Mouse (Mus musculus) small intestine, adult 2 months (tissue): ENCODE data around the gene Znrf2. TPM values are rescaled to one million over a fixed set of nuclear protein-coding genes. Genes with fewer than 3 reads are reported as not detected.
A peak's percentile ranks its signal among the peaks of the same experiment; 100 is the strongest.

Experiments
- H3K27ac ChIP-seq: fragments of 200-500 bp; 2 replicates; pipeline ENCODE4 v1.5.1; 2012; ENCODE audit warnings: low read depth, low read length, control low read depth, inconsistent platforms; ENCODE audit not compliant: insufficient read depth
- H3K27me3 ChIP-seq: fragments of 200-500 bp; 2 replicates; pipeline ENCODE4 v1.6.1; 2012; ENCODE audit warnings: mild to moderate bottlenecking, moderate library complexity, low read length, inconsistent platforms; ENCODE audit not compliant: control insufficient read depth, insufficient read depth
- H3K36me3 ChIP-seq: fragments of 200-500 bp; 2 replicates; pipeline ENCODE4 v1.6.1; 2012; ENCODE audit warnings: mild to moderate bottlenecking, low read length, control low read depth, inconsistent platforms; ENCODE audit not compliant: control insufficient read depth, insufficient read depth
- H3K4me1 ChIP-seq: fragments of 200-500 bp; 2 replicates; pipeline ENCODE4 v1.6.1; 2012; ENCODE audit warnings: low read length, inconsistent platforms, mixed read lengths; ENCODE audit not compliant: control insufficient read depth, insufficient read depth, insufficient read length
- H3K4me3 ChIP-seq: fragments of 200-500 bp; 2 replicates; pipeline ENCODE4 v1.5.1; 2012; ENCODE audit warnings: low read depth, mild to moderate bottlenecking, control low read depth, inconsistent platforms, low read length, moderate library complexity
- CTCF ChIP-seq: fragments of 200-500 bp; IDR thresholded peaks from 2 replicates; pipeline ENCODE4 v1.5.1; 2012; ENCODE audit warnings: low read depth, mild to moderate bottlenecking, control low read depth, inconsistent platforms, low read length, moderate library complexity, mixed read lengths; ENCODE audit not compliant: insufficient replicate concordance, insufficient read length; ENCODE audit errors: extremely low read depth
- POLR2A ChIP-seq: fragments of 200-500 bp; IDR thresholded peaks from 2 replicates; pipeline ENCODE4 v1.6.1; 2012; ENCODE audit warnings: low read depth, mild to moderate bottlenecking, control low read depth, inconsistent platforms, low read length, moderate library complexity
- WGBS: fragments of 180-500 bp; shearing (Covaris S2); methylation state at CpG from one replicate; pipeline ENCODE4 v1.1.7; 2018; 5-methylcytosine and 5-hydroxymethylcytosine counted together
- polyA plus RNA-seq: library from polyadenylated mRNA; depleted of rRNA; stranded (reverse); fragments of >200 nt; gene quantifications from 2 replicates; pipeline ENCODE4 v1.2.3, GENCODE M21; 2012; rRNA removed

Znrf2 gene
- polyA plus RNA-seq, result 3.8 and 7.0 TPM in 2 replicates

GRCm38 (mm10) chr6:54816388-54817065, at the start of gene Znrf2:
Gene Znrf2, plus strand, starts transcription at chr6:54816916.
- H3K36me3 ChIP-seq, result no peaks in the 10 kb centered on the region
- peak within 1 kb of the TSS; percentile 83 for H3K4me3 ChIP-seq
- H3K27ac ChIP-seq, result peak within 1 kb of the TSS; percentile 90
- H3K27me3 ChIP-seq, result no peaks in the 10 kb centered on the region
- H3K4me1 ChIP-seq, result peaks cover 17% of the 10 kb centered on the region
- TF ChIP-seq CTCF (0 out of 2 replicates have a peak, but pooled peaks have one; percentile 21), POLR2A (peak; percentile 92)
- 1% methylated on average over 87 of the region's 88 CpGs for WGBS

GRCm38 (mm10) chr6:54767746-54768145, 49.0 kb upstream of the Znrf2 start:
- H3K27me3 ChIP-seq, result no peaks in the 10 kb centered on the region
- peaks cover 6% of the 10 kb centered on the region; the same call in 1 of the 2 replicates for H3K4me1 ChIP-seq
- no peaks in the 10 kb centered on the region for H3K36me3 ChIP-seq
- no peak overlapping the region for H3K4me3 ChIP-seq
- TF ChIP-seq POLR2A, result no peak
- no peak for TF ChIP-seq CTCF
- WGBS, result 52% methylated on average over 4 of the region's 4 CpGs
- H3K27ac ChIP-seq, result no peak overlapping the region

GRCm38 (mm10) chr6:54770766-54771165, 46.0 kb upstream of the Znrf2 start:
- WGBS, result 83% methylated on average over 4 of the region's 4 CpGs
- Histone ChIP-seq H3K36me3 (no peaks in the 10 kb centered on the region), H3K4me3 (no peak overlapping the region), H3K27ac (no peak overlapping the region), H3K4me1 (no peaks in the 10 kb centered on the region; the same call in 1 of the 2 replicates), H3K27me3 (no peaks in the 10 kb centered on the region)
- TF ChIP-seq CTCF (no peak), POLR2A (no peak)

GRCm38 (mm10) chr6:54771171-54771570, 45.5 kb upstream of the Znrf2 start:
- WGBS, result 86% methylated on average over 8 of the region's 8 CpGs

GRCm38 (mm10) chr6:54772078-54772477, 44.6 kb upstream of the Znrf2 start:
- Histone ChIP-seq H3K4me1 (no peaks in the 10 kb centered on the region; the same call in 1 of the 2 replicates), H3K27ac (no peak overlapping the region), H3K4me3 (no peak overlapping the region), H3K27me3 (no peaks in the 10 kb centered on the region), H3K36me3 (no peaks in the 10 kb centered on the region)
- WGBS, result 85% methylated on average over 5 of the region's 5 CpGs
- TF ChIP-seq POLR2A (no peak), CTCF (no peak)

More at GRCm38 (mm10) chr6:54771171-54771570, 45.5 kb upstream of the Znrf2 start:
- no peaks in the 10 kb centered on the region for H3K36me3 ChIP-seq
- H3K4me1 ChIP-seq, result no peaks in the 10 kb centered on the region; the same call in 1 of the 2 replicates
- TF ChIP-seq CTCF (no peak), POLR2A (no peak)
- no peak overlapping the region for H3K27ac ChIP-seq
- H3K27me3 ChIP-seq, result no peaks in the 10 kb centered on the region
- H3K4me3 ChIP-seq, result no peak overlapping the region

- no peak overlapping the region for H3K4me3 ChIP-seq
- no peak for TF ChIP-seq CTCF
- TF ChIP-seq POLR2A, result no peak
- H3K36me3 ChIP-seq, result no peaks in the 10 kb centered on the region
- no peak overlapping the region for H3K27ac ChIP-seq
- H3K27me3 ChIP-seq, result no peaks in the 10 kb centered on the region
- peaks cover 3% of the 10 kb centered on the region; the same call in 1 of the 2 replicates for H3K4me1 ChIP-seq
Measured at GRCm38 (mm10) chr6:54775739-54776138, 41.0 kb upstream of the Znrf2 start.

GRCm38 (mm10) chr6:54777661-54778060, 39.1 kb upstream of the Znrf2 start:
- Histone ChIP-seq H3K4me1 (peaks cover 14% of the 10 kb centered on the region), H3K36me3 (no peaks in the 10 kb centered on the region), H3K27me3 (no peaks in the 10 kb centered on the region), H3K27ac (no peak overlapping the region), H3K4me3 (no peak overlapping the region)
- TF ChIP-seq POLR2A, result no peak
- no peak for TF ChIP-seq CTCF
- WGBS, result 30% methylated on average over 8 of the region's 8 CpGs
